Mouse (Mus musculus) small intestine, adult 2 months (tissue): Measurements from ENCODE around the gene Gm49416.

ENCODE experiments used
- CTCF ChIP-seq: fragments of 200-500 bp; IDR thresholded peaks from 2 replicates; pipeline ENCODE4 v1.5.1; 2012; ENCODE audit warnings: low read depth, mild to moderate bottlenecking, control low read depth, inconsistent platforms, low read length, moderate library complexity, mixed read lengths; ENCODE audit not compliant: insufficient replicate concordance, insufficient read length; ENCODE audit errors: extremely low read depth
- POLR2A ChIP-seq: fragments of 200-500 bp; IDR thresholded peaks from 2 replicates; pipeline ENCODE4 v1.6.1; 2012; ENCODE audit warnings: low read depth, mild to moderate bottlenecking, control low read depth, inconsistent platforms, low read length, moderate library complexity

DNA sequence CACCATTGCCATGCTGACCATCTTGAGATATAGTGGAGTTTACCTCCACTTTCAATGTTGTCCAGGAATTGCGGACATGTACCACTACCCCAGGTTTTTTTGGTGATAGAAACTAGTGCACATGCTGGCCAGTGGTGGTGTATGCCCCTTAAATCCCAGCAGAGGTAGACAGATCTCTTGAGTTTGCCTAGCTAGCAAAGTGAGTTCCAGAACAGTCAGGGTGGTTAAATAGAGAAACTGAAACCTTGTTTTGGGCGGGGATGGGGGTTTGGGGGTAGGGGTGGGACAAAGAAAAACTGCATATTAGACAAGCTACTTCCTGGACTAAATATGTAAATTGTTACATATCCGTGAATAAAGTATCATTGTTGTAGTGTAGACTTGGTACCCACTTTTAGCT, 30.3 kb downstream of the Gm49416 start:
- no peak for TF ChIP-seq CTCF
- TF ChIP-seq POLR2A: no peak
